22 mouse cellular contexts compared by ENCODE assay signal in genomic region chr7:3502439-3502838, GRCm38 (mm10). TPM values are rescaled to one million over a fixed set of nuclear protein-coding genes. Genes with fewer than 3 reads are reported as not detected.
DNase-seq lines count a peak whose midpoint lies in the region; ATAC-seq lines count a peak whose summit lies in the region.
"Had no signal": no experiment of that assay in that cellular context is flagged by ENCODE, and none has a peak within 500 bp of the region (broad histone marks: within the 10 kb centered on the region; RNA-seq: fewer than 3 reads in every experiment).

Gene Tarm1, minus strand, starts transcription at chr7:3502624.

- ATAC-seq in granulocyte monocyte progenitor cell, adult 5-6 weeks (replicated peaks; ENCODE audit: poor library complexity, severe bottlenecking), result peak; percentile 87
- ATAC-seq in megakaryocyte progenitor cell, adult 5-6 weeks (replicated peaks; ENCODE audit: poor library complexity), result peak; percentile 88
- ATAC-seq in forebrain, embryonic 11.5 days (replicated peaks; ENCODE audit: low FRiP score), result no peak
- ATAC-seq in midbrain, embryonic 13.5 days, result no peak
- ATAC-seq: forebrain, embryonic 15.5 days; hindbrain, postnatal 0 days had no signal

- no peaks in the 10 kb centered on the region for H3K4me1 ChIP-seq in forebrain, embryonic 11.5 days (replicated peaks; ENCODE audit: control insufficient read depth, insufficient read depth, low read length)
- no peaks in the 10 kb centered on the region for H3K4me1 ChIP-seq in midbrain, embryonic 13.5 days (replicated peaks)
- H3K4me1 ChIP-seq: embryonic facial prominence, embryonic 10.5 days; forebrain, embryonic 10.5 days; forebrain, embryonic 15.5 days; heart, embryonic 13.5 days; hindbrain, embryonic 13.5 days had no signal

- no peak within 1 kb of the TSS for H3K9ac ChIP-seq in forebrain, embryonic 11.5 days (ENCODE audit: low read length)
- H3K9ac ChIP-seq in midbrain, embryonic 13.5 days (replicated peaks), result no peak within 1 kb of the TSS
- H3K9ac ChIP-seq: forebrain, embryonic 15.5 days; heart, embryonic 13.5 days; hindbrain, embryonic 13.5 days had no signal

- 94% methylated on average over 6 of the region's 6 CpGs for WGBS in forebrain, embryonic 11.5 days
- WGBS in midbrain, embryonic 13.5 days, result 91% methylated on average over 6 of the region's 6 CpGs

- H3K4me2 ChIP-seq in forebrain, embryonic 11.5 days (ENCODE audit: low read depth, low read length, severe bottlenecking), result no peak within 1 kb of the TSS
- no peak within 1 kb of the TSS for H3K4me2 ChIP-seq in midbrain, embryonic 13.5 days (replicated peaks)
- H3K4me2 ChIP-seq: forebrain, embryonic 15.5 days; heart, embryonic 13.5 days; hindbrain, embryonic 13.5 days had no signal

- H3K9me3 ChIP-seq in forebrain, embryonic 11.5 days (ENCODE audit: control insufficient read depth, low read length), result no peaks in the 10 kb centered on the region
- no peaks in the 10 kb centered on the region for H3K9me3 ChIP-seq in midbrain, embryonic 13.5 days
- H3K9me3 ChIP-seq: forebrain, embryonic 15.5 days; heart, embryonic 13.5 days; hindbrain, embryonic 13.5 days had no signal

- H3K36me3 ChIP-seq in forebrain, embryonic 11.5 days (ENCODE audit: control insufficient read depth, insufficient read depth, low read length), result no peaks in the 10 kb centered on the region
- H3K36me3 ChIP-seq in midbrain, embryonic 13.5 days, result no peaks in the 10 kb centered on the region
- H3K36me3 ChIP-seq: embryonic facial prominence, embryonic 10.5 days; forebrain, embryonic 10.5 days; forebrain, embryonic 15.5 days; heart, embryonic 13.5 days; hindbrain, embryonic 13.5 days had no signal

- H3K4me3 ChIP-seq in forebrain, embryonic 11.5 days (ENCODE audit: low read depth, low read length), result no peak within 1 kb of the TSS
- no peak within 1 kb of the TSS for H3K4me3 ChIP-seq in midbrain, embryonic 13.5 days (replicated peaks)
- H3K4me3 ChIP-seq: embryonic facial prominence, embryonic 10.5 days; forebrain, embryonic 10.5 days; forebrain, embryonic 15.5 days; heart, embryonic 13.5 days; hindbrain, embryonic 13.5 days had no signal

- no peaks in the 10 kb centered on the region for H3K27me3 ChIP-seq in forebrain, embryonic 11.5 days (ENCODE audit: control insufficient read depth, insufficient read depth, low read length)
- H3K27me3 ChIP-seq in midbrain, embryonic 13.5 days, result no peaks in the 10 kb centered on the region
- H3K27me3 ChIP-seq: forebrain, embryonic 15.5 days; heart, embryonic 13.5 days; hindbrain, embryonic 13.5 days had no signal

- no peak within 1 kb of the TSS for H3K27ac ChIP-seq in forebrain, embryonic 11.5 days (ENCODE audit: low read depth, low read length)
- H3K27ac ChIP-seq in midbrain, embryonic 13.5 days, result no peak within 1 kb of the TSS
- H3K27ac ChIP-seq: embryonic facial prominence, embryonic 10.5 days; forebrain, embryonic 10.5 days; forebrain, embryonic 15.5 days; heart, embryonic 13.5 days; hindbrain, embryonic 13.5 days; hindbrain, postnatal 0 days had no signal

- intact Hi-C loops in heart, postnatal 25 days (cut with DNase I), result no loop called here

- peak; percentile 64 for DNase-seq in heart, adult 11 months
- no peak for DNase-seq in heart, postnatal 25 days (ENCODE audit: low spot score)
- peak; percentile 90 for DNase-seq in 416B (ENCODE audit: low read depth)
- DNase-seq in gastrocnemius, postnatal 25 days, result no peak
- no peak for DNase-seq in forebrain, embryonic 11.5 days (ENCODE audit: low spot score)
- DNase-seq: adrenal gland, postnatal 10 days; cerebellum, adult 18-20 months; cerebellum, adult 9-11 months; cerebellum, postnatal 36 days; gastrocnemius, postnatal 10 days; heart, postnatal 4 days had no signal

RNA-seq across cellular contexts. Expression of gene Tarm1, which starts in this region (rescaled TPM):
- not detected for total RNA-seq in heart, postnatal 25 days (2021)
- total RNA-seq in granulocyte monocyte progenitor cell, adult 5-6 weeks (2014; fragmentation: Nextera tagmentation), result not detected in 2 replicates
- total RNA-seq in granulocyte monocyte progenitor cell, adult 5-6 weeks (2017), result 0.41 and 0.95 TPM in 2 replicates
- total RNA-seq in megakaryocyte progenitor cell, adult 5-6 weeks (2015), result 0.47 and 1.5 TPM in 2 replicates
- total RNA-seq in megakaryocyte progenitor cell, adult 5-6 weeks (2017), result 0.12 and 0.91 TPM in 2 replicates
- not detected for total RNA-seq in gastrocnemius, postnatal 25 days (2021)
- polyA plus RNA-seq in forebrain, embryonic 11.5 days (2014; fragmentation: Nextera tagmentation; extraction: Ambion mirVana), result not detected in 2 replicates
- not detected in 2 replicates for polyA plus RNA-seq in midbrain, embryonic 13.5 days (2015; fragmentation: Nextera tagmentation; extraction: Ambion mirVana)
- total RNA-seq: gastrocnemius, postnatal 10 days; heart, postnatal 4 days; hindbrain, postnatal 0 days had no signal
- polyA plus RNA-seq: C2C12; embryonic facial prominence, embryonic 10.5 days; forebrain, embryonic 10.5 days; forebrain, embryonic 15.5 days; heart, embryonic 13.5 days; heart, postnatal 0 days; hindbrain, embryonic 13.5 days had no signal

Comparison
In these comparisons a context has a peak if more than half of its experiments do, and no peak if none do; other contexts are left out.
1. DNase-seq: peak in heart, adult 11 months (single experiment) and 416B (single experiment); none in heart, postnatal 25 days (single experiment), gastrocnemius, postnatal 25 days (single experiment) and forebrain, embryonic 11.5 days (single experiment).
2. Peak in ATAC-seq in granulocyte monocyte progenitor cell, adult 5-6 weeks; RNA of the gene not detected or under 1 TPM.